ENCODE assay signal across 14 mouse cellular contexts in the genomic region with DNA sequence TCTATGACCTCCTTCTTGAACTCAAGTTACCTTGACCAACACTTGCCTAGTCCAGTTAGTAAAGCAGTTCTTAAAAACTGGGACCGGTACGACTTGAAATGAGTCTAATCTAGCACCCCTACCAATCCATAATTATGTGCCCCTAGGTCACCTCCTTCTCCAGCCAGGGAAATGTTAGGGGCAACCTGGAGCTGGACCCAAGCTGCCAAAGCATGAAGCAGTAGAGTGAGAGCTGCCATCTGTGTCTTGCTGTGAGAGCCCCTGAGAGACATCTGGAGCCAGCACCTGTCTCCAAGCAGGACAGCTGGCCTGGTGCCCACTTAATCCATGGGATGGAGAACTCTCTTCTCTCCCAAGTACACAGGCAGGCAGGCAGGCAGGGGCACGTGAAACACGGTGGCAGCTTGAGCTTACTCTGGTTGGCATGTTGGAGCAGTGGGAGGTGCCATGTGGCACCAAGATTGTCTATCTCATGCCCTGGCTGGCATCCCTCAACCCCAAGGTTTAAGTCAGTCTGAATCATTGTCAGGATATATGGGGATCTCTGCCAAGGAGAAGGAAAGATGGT.
DNase-seq lines count a peak whose midpoint lies in the region; ATAC-seq and TF ChIP-seq lines count a peak whose summit lies in the region.
"Had no signal": no experiment of that assay in that cellular context is flagged by ENCODE, and none has a peak within 500 bp of the region (broad histone marks: within the 10 kb centered on the region; RNA-seq: fewer than 3 reads in every experiment).

No protein-coding gene starts in this region.

- no peak for TF ChIP-seq CTCF in brain, embryonic 14.5 days (IDR thresholded peaks at IDR 0.05; ENCODE audit: borderline replicate concordance, extremely low read depth, insufficient read depth, insufficient read length)

- DNase-seq in forebrain, embryonic 14.5 days (ENCODE audit: low spot score): peak; percentile 46
- no peak for DNase-seq in forebrain, embryonic 11.5 days (ENCODE audit: low spot score)
- peak; percentile 41 to 52 for DNase-seq in layer of hippocampus, postnatal 10 days (ENCODE audit: low spot score in 2 of 2)
- DNase-seq in layer of hippocampus, postnatal 25 days (ENCODE audit: extremely low spot score in 1 of 2, low spot score in 1 of 2): no peak
- peak; percentile 66 for DNase-seq in brain, embryonic 14.5 days (ENCODE audit: low read depth)
- peak; percentile 99 to 100 for DNase-seq in cerebellum, postnatal 36 days
- DNase-seq in ovary, postnatal 14 days (ENCODE audit: low spot score): no peak
- DNase-seq in heart, adult 11 months: no peak
- DNase-seq: heart, adult 2 months; heart, postnatal 36 days; kidney, adult 8-10 months; lung, postnatal 14 days; thymus, postnatal 36 days had no signal

- 0 out of 2 replicates have a peak, but pooled peaks have one; percentile 48 for ATAC-seq in forebrain, embryonic 14.5 days
- no peak for ATAC-seq in forebrain, embryonic 11.5 days (replicated peaks; ENCODE audit: low FRiP score)

- H3K4me1 ChIP-seq in forebrain, embryonic 14.5 days (ENCODE audit: control insufficient read depth, insufficient read depth, low read length): no peaks in the 10 kb centered on the region
- no peaks in the 10 kb centered on the region for H3K4me1 ChIP-seq in forebrain, embryonic 11.5 days (replicated peaks; ENCODE audit: control insufficient read depth, insufficient read depth, low read length)

- no peak overlapping the region for H3K4me3 ChIP-seq in forebrain, embryonic 14.5 days (ENCODE audit: low read depth, low read length)
- no peak overlapping the region for H3K4me3 ChIP-seq in forebrain, embryonic 11.5 days (ENCODE audit: low read depth, low read length)
- H3K4me3 ChIP-seq: heart, adult 2 months had no signal

- no peaks in the 10 kb centered on the region for H3K27me3 ChIP-seq in forebrain, embryonic 14.5 days (replicated peaks; ENCODE audit: control insufficient read depth, insufficient read depth, low read length)
- H3K27me3 ChIP-seq in forebrain, embryonic 11.5 days (ENCODE audit: control insufficient read depth, insufficient read depth, low read length): no peaks in the 10 kb centered on the region

- H3K9me3 ChIP-seq in forebrain, embryonic 14.5 days (replicated peaks; ENCODE audit: control insufficient read depth, low read length): no peaks in the 10 kb centered on the region
- no peaks in the 10 kb centered on the region for H3K9me3 ChIP-seq in forebrain, embryonic 11.5 days (ENCODE audit: control insufficient read depth, low read length)

- H3K36me3 ChIP-seq in forebrain, embryonic 14.5 days (ENCODE audit: control insufficient read depth, insufficient read depth, low read length): no peaks in the 10 kb centered on the region
- H3K36me3 ChIP-seq in forebrain, embryonic 11.5 days (ENCODE audit: control insufficient read depth, insufficient read depth, low read length): no peaks in the 10 kb centered on the region

- no peak overlapping the region for H3K4me2 ChIP-seq in forebrain, embryonic 14.5 days (ENCODE audit: low read length)
- H3K4me2 ChIP-seq in forebrain, embryonic 11.5 days (ENCODE audit: low read depth, low read length, severe bottlenecking): no peak overlapping the region
- H3K4me2 ChIP-seq: liver, embryonic 11.5 days had no signal

- WGBS in forebrain, embryonic 14.5 days: 83% methylated on average over 4 of the region's 4 CpGs
- WGBS in forebrain, embryonic 11.5 days: 86% methylated on average over 4 of the region's 4 CpGs

- H3K9ac ChIP-seq in forebrain, embryonic 14.5 days (ENCODE audit: low read length): no peak overlapping the region
- no peak overlapping the region for H3K9ac ChIP-seq in forebrain, embryonic 11.5 days (ENCODE audit: low read length)

- no peak for TF ChIP-seq POLR2A in brain, embryonic 14.5 days (IDR thresholded peaks at IDR 0.05; ENCODE audit: borderline replicate concordance, extremely low read depth, insufficient read depth, insufficient read length, poor library complexity, severe bottlenecking)

- no peak overlapping the region for H3K27ac ChIP-seq in forebrain, embryonic 14.5 days (ENCODE audit: low read depth, low read length)
- H3K27ac ChIP-seq in forebrain, embryonic 11.5 days (ENCODE audit: low read depth, low read length): no peak overlapping the region
- H3K27ac ChIP-seq: heart, adult 2 months had no signal

Comparison
In these comparisons a context has a peak if more than half of its experiments do, and no peak if none do; other contexts are left out.
1. DNase-seq: peak in forebrain, embryonic 14.5 days (single experiment), layer of hippocampus, postnatal 10 days (2 of 2), brain, embryonic 14.5 days (single experiment) and cerebellum, postnatal 36 days (2 of 2); none in forebrain, embryonic 11.5 days (single experiment), layer of hippocampus, postnatal 25 days (0 of 2), ovary, postnatal 14 days (single experiment) and heart, adult 11 months (single experiment).